Mouse (Mus musculus) brain, adult 10 weeks (tissue): Measurements from ENCODE around the gene Scin. TPM values are rescaled to one million over a fixed set of nuclear protein-coding genes. Genes with fewer than 3 reads are reported as not detected.

Source experiments
- polyA plus RNA-seq: library from polyadenylated mRNA; stranded (reverse); fragments of 350-450 nt; fragmentation: Illumina TruSeq; extraction: RNeasy Lipid Tissue Mini Kit (QIAGEN cat#74804); gene quantifications from one replicate; pipeline ENCODE4 v1.2.3, GENCODE M21; 2015; ENCODE audit warnings: low read depth, low replicate concordance

Gene Scin
- not detected for polyA plus RNA-seq

DNA sequence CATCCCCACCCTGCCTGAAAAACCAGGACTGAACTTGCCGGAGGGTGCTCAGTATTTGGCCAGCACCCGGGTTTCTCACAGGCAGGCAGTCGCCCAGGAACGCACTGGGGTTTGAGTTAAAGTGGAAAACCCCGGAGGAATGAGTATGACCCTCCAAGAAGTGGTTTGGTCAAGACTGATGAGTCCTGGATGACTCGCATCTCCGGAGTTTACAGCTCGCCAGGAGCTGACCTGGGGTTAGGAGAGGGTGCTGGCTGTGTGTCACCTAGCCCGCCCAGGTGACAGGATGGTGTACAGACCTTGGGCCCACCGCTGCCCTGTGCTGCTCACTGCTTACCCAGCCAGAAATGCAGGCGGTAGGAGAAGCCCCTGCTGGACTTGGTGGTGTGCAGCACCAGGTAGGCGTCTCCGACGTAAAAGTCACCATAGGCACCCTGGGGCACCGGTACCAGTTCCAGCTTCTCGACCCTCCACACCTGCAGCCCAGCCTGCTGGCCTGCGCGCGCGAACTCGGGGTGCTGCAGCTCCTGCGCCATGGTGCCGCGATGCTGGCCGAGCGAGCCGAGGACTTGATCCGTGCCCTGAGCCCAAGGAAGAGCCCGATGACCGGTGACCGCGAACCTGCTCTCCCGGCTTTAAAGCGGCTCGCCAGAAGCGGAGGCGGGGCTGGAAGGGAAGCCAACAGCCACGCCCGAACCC lies at the start of gene Scin:
Scin (minus strand) TSS at position 656 of the 699 bp plus-strand sequence.

DNA sequence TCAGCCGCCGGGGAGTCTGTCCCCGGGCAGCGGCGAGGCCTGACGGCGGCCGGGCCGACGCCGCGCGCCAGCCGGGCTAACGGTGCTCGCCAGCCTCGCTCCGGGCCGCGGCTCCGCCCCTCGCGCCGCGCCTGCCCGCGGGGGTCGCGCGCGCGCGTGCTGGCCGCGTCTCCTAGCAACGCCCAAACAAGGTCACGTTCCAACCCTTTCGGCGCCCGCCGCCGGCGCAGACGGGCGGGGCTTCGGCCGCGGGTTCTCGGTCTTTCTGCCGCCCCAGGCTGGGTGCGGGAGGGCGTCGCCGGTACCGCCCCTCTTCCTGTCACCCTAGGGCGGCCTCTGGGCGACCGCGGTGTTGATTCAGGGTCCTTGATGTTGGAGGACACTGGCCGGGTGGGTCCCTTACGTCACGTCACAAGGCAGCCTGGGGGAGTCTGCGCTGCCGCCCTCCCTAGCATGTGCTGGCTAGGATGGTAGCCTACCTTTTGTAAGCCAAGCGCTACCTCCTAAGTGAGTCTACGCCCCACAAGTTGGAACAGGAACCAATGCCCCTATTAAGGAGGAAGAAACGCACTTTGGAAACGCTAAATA lies 96.1 kb downstream of the Scin start, which contains the start of gene Arl4a:
Arl4a (minus strand) TSS at position 150 of the 588 bp plus-strand sequence.

Other genes starting within 250 kb of the Scin start
- 48.5 TPM for gene Arl4a, start 96.2 kb downstream of the Scin start, polyA plus RNA-seq
- 0.65 TPM for gene Lsmem1, start 65.3 kb upstream of the Scin start, polyA plus RNA-seq
- gene Ifrd1, start 114.3 kb upstream of the Scin start, polyA plus RNA-seq = 99.0 TPM